Mouse (Mus musculus): ENCODE measurements around the gene U2af1. TPM values are rescaled to one million over a fixed set of nuclear protein-coding genes. Genes with fewer than 3 reads are reported as not detected.
"Not testable (repeated sequence)": the region's sequence is repeated elsewhere in the genome, so short reads cannot be mapped to it uniquely, and the experiment has no call there.

The U2af1 gene
- polyA plus RNA-seq, 1 experiment from 2014 or later, result 473 TPM

DNA sequence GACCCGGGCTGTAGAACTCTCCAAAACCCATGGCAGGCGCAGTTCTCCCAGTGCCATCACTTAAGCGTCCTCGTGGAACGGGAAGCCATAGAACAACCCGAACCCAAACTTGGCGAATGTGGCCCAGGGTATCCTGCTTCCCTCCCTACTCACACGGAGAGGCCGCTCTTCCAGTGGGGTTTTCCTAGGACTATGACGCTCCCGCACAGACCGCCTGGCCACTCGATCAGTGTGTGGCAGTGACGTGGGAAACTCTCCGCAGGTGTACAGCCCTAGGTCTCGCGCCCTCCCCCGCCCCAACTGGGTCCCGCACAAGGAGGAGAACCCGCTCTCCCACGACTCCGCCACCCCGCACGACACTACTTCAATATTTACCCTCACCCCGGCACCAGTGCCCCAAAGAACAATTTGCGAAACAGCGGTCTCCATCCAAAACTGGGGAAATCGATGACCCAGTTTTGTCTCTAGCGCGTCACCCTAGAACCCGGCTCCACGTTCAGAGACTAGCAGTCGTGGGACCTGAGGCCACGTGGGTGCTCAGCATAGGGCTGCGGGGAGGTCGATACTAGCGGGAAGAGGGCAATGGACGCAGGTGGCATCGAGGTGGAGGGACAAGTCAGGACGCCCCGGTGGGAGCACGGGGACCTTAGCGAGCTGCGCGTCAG lies 22.3 kb downstream of the U2af1 start:
- peak overlapping the region; percentile 47 for H3K27ac ChIP-seq
- peak; percentile 44 for DNase-seq (ENCODE audit: low spot score)
- H3K4me1 ChIP-seq, result peaks cover 26% of the 10 kb centered on the region
- H3K36me3 ChIP-seq, result no peaks in the 10 kb centered on the region
- H3K9me3 ChIP-seq (replicated peaks), result no peaks in the 10 kb centered on the region
- 6% methylated on average over 45 of the region's 45 CpGs for WGBS
- H3K4me3 ChIP-seq, result peak overlapping the region; percentile 60
- H3K27me3 ChIP-seq (ENCODE audit: low read depth, poor library complexity, severe bottlenecking), result peaks cover 45% of the 10 kb centered on the region

DNA sequence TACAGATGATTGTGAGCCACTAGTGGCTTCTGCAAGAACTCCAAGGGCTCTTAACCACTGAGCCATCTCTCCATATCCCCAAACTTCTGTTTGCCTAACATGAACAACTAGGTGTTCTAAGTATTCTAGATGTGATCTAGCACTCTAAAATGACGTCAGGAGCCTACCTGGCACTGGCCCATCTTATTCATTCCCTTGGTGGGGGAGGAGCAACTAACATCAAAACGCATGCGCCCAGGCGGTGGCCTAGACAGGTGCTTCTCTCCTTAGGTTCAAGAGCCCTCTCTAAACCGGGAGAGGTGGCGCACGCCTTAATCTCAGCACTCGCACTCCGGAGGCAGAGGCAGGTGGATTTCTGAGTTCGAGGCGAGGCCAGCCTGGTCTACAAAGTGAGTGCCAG lies 22.9 kb downstream of the U2af1 start:
- Histone ChIP-seq H3K27ac (no peak overlapping the region), H3K4me3 (peak overlapping the region; percentile 60; the same call in 1 of the 2 replicates), H3K36me3 (no peaks in the 10 kb centered on the region), H3K27me3 (ENCODE audit: low read depth, poor library complexity, severe bottlenecking) (peaks cover 45% of the 10 kb centered on the region), H3K9me3 (replicated peaks) (no peaks in the 10 kb centered on the region), H3K4me1 (peaks cover 30% of the 10 kb centered on the region)
- WGBS, result 52% methylated on average over 11 of the region's 11 CpGs
- no peak for DNase-seq (ENCODE audit: low spot score)

GRCm38 (mm10) chr17:31634896-31635295 lies 23.8 kb downstream of the U2af1 start:
- no peak for DNase-seq (ENCODE audit: low spot score)
- H3K9me3 ChIP-seq (replicated peaks), result no peaks in the 10 kb centered on the region
- H3K4me1 ChIP-seq, result peaks cover 30% of the 10 kb centered on the region
- no peak overlapping the region for H3K4me3 ChIP-seq
- H3K27ac ChIP-seq, result no peak overlapping the region
- H3K27me3 ChIP-seq (ENCODE audit: low read depth, poor library complexity, severe bottlenecking), result peaks cover 45% of the 10 kb centered on the region
- WGBS, result 81% methylated on average over 5 of the region's 5 CpGs
- H3K36me3 ChIP-seq, result no peaks in the 10 kb centered on the region

DNA sequence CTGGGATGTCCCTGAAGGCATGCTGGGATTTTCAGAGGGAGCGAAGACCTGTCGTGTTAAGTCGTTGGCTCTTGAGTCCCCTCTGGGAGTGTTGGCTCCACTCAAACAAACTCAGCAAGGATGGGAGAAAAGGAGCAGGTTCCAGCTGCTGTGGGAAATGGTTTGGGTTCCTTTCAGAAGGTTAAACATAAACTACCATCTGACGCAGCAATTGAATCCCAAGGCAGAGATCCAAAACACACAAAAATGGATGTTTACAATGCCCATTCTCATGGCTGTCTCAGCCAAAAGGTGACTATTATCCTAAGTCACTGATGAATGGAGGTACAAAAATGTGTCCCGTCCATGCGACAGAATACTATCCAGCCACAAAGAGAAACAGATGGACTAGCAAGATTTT lies 25.7 kb downstream of the U2af1 start:
- no peak for DNase-seq (ENCODE audit: low spot score)
- Histone ChIP-seq H3K27ac (no peak overlapping the region), H3K4me3 (no peak overlapping the region), H3K36me3 (no peaks in the 10 kb centered on the region), H3K4me1 (peaks cover 30% of the 10 kb centered on the region), H3K9me3 (replicated peaks) (no peaks in the 10 kb centered on the region), H3K27me3 (ENCODE audit: low read depth, poor library complexity, severe bottlenecking) (peaks cover 38% of the 10 kb centered on the region)
- 86% methylated on average over 6 of the region's 6 CpGs for WGBS

DNA sequence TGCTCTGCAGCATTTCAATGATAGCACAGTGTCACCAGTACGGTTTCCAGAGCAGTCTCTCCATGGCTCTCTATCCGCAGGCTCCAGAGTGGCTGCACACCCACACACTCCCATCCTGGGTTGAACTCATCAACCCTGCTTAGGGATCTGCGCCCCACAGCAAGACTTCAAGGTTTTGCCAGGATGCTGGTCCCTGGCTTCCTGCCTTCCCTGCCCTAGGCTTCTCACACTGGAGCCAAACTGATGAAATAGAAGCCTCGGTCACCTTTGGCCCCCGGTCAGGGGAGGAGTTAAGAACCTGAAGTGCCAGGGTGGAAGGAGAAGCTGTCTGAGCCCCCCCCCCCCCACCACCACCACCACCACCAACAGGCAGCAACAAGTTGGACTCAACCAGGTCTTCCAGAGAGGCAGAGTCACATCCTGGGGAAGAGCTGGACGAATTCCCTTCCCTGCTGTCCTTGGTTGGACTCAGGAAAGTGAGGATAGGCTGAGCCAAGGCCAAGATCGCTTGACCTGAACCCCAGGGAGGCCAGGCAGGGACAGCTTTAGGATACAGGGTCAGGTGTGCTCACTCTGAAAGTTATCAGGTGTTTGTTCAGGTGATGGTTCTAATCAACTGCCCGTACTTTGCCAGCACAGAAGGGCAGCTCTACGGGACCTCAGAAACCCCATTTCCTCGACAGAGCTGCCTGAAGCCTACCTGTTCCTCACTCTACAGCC lies 27.5 kb downstream of the U2af1 start:
- DNase-seq (ENCODE audit: low spot score), result no peak
- Histone ChIP-seq H3K27ac (no peak overlapping the region), H3K27me3 (ENCODE audit: low read depth, poor library complexity, severe bottlenecking) (peaks cover 21% of the 10 kb centered on the region), H3K4me3 (no peak overlapping the region), H3K36me3 (no peaks in the 10 kb centered on the region), H3K9me3 (replicated peaks) (no peaks in the 10 kb centered on the region), H3K4me1 (peaks cover 14% of the 10 kb centered on the region)
- WGBS, result 86% methylated on average over 10 of the region's 10 CpGs

DNA sequence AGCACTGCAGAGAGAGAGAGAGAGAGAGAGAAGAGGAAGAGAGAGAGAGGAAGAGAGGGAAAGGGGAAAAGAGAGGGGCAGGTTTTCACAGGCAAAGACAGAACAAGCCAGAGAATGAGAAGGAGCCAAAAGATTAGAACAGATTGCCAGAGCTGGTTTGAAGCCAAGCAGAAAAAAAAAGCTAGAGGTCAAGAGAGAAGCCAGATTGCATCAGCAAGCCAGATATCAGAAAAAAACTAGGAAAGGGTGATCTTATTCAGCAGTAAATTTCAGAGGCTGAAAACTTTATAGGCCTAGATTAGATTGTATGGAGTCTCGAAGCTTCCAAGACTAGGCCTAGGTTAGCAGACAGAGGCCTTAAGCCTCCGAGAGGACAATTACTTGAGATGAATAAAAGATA lies 30.7 kb downstream of the U2af1 start:
- H3K27me3 ChIP-seq (ENCODE audit: low read depth, poor library complexity, severe bottlenecking), result no peaks in the 10 kb centered on the region
- H3K36me3 ChIP-seq, result no peaks in the 10 kb centered on the region
- peaks cover 9% of the 10 kb centered on the region; the same call in 1 of the 2 replicates for H3K4me1 ChIP-seq
- H3K27ac ChIP-seq, result no peak overlapping the region
- no peak overlapping the region for H3K4me3 ChIP-seq
- no peak for DNase-seq (ENCODE audit: low spot score)
- H3K9me3 ChIP-seq (replicated peaks), result no peaks in the 10 kb centered on the region
- WGBS, result 88% methylated on average over 2 of the region's 2 CpGs

- Histone ChIP-seq H3K9me3 (replicated peaks) (no peaks in the 10 kb centered on the region), H3K27ac (no peak overlapping the region), H3K27me3 (ENCODE audit: low read depth, poor library complexity, severe bottlenecking) (no peaks in the 10 kb centered on the region), H3K4me1 (0 out of 2 replicates have a peak, but pooled peaks cover 2% of the 10 kb centered on the region), H3K36me3 (no peaks in the 10 kb centered on the region), H3K4me3 (no peak overlapping the region)
- no peak for DNase-seq (ENCODE audit: low spot score)
- WGBS, result 91% methylated on average over 4 of the region's 4 CpGs
Measured at GRCm38 (mm10) chr17:31623101-31623500, 35.6 kb downstream of the U2af1 start.

DNA sequence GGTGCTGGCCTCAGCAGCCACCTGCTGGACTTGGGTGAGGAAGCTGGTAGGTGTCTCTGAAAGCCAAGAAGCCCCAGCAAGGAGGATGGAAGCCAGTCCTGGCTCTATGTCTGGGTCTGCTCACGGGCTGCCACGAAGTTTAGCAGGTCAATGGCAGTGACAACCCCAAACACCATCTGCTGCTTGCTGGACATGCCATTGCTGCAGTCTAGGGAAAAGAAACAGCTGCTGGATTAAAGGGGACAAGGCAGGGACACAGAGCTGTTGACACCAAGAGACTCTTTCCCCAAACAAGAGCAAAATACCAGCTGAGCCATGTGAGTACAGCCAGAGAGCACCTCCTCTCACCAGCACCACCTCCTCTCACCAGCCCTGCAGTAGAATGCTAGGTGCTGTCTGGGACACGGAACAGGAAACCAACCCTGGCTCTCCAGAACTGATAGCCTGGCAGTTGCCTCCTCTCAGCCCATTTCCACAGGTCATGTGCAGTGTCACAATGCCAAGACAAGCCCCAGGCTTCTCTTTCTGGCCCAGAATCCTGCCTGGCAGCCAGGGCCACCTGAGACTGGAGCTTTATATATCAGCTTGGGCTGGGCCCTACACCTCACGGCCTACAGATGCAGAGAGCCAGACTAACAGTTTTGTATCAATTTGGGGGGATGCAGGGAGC lies 45.5 kb downstream of the U2af1 start:
- Histone ChIP-seq H3K27me3 (ENCODE audit: low read depth, poor library complexity, severe bottlenecking) (no peaks in the 10 kb centered on the region), H3K4me3 (no peak overlapping the region), H3K4me1 (no peaks in the 10 kb centered on the region), H3K9me3 (replicated peaks) (no peaks in the 10 kb centered on the region), H3K36me3 (peaks cover 5% of the 10 kb centered on the region; the same call in 1 of the 2 replicates), H3K27ac (0 out of 2 replicates have a peak overlapping the region, but pooled peaks have one; percentile 12)
- no peak for DNase-seq (ENCODE audit: low spot score)
- 82% methylated on average over 4 of the region's 4 CpGs for WGBS

GRCm38 (mm10) chr17:31609895-31610294 lies 48.8 kb downstream of the U2af1 start:
- no peak for DNase-seq (ENCODE audit: low spot score)
- Histone ChIP-seq H3K36me3 (peaks cover 31% of the 10 kb centered on the region), H3K9me3 (replicated peaks) (no peaks in the 10 kb centered on the region), H3K27ac (no peak overlapping the region), H3K4me3 (no peak overlapping the region), H3K4me1 (no peaks in the 10 kb centered on the region), H3K27me3 (ENCODE audit: low read depth, poor library complexity, severe bottlenecking) (no peaks in the 10 kb centered on the region)
- WGBS, result 93% methylated on average over 3 of the region's 3 CpGs

DNA sequence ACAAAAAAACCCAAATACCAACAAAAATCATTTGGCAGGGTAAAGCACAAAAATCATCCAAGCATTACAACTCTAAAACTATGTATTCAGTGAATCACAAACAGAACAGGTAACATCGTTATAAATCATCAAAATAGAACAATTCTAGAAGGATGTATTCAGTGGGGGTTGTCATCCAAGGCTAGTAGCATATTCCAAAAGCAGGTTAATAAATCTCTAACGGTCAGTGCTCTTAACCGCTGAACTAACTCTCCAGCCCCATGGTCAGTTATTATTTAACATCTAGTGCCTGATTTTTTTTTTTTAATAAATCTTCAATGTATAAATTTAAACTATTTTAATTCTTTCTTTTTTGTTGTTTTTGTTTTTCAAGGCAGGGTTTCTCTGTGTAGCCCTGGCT lies 49.5 kb downstream of the U2af1 start:
- not testable (repeated sequence) for H3K4me1 ChIP-seq; H3K4me3 ChIP-seq; H3K27ac ChIP-seq; H3K9me3 ChIP-seq (replicated peaks); DNase-seq (ENCODE audit: low spot score); H3K27me3 ChIP-seq (ENCODE audit: low read depth, poor library complexity, severe bottlenecking)
- H3K36me3 ChIP-seq, result peaks cover 38% of the 10 kb centered on the region
- WGBS, result 94% methylated on average over 3 of the region's 3 CpGs

- WGBS, result 87% methylated on average over 8 of the region's 8 CpGs
- Histone ChIP-seq H3K36me3 (peaks cover 56% of the 10 kb centered on the region), H3K4me3 (no peak overlapping the region), H3K27me3 (ENCODE audit: low read depth, poor library complexity, severe bottlenecking) (no peaks in the 10 kb centered on the region), H3K4me1 (no peaks in the 10 kb centered on the region), H3K27ac (no peak overlapping the region), H3K9me3 (replicated peaks) (no peaks in the 10 kb centered on the region)
- no peak for DNase-seq (ENCODE audit: low spot score)
Measured at GRCm38 (mm10) chr17:31607256-31607951, 51.3 kb downstream of the U2af1 start.

DNA sequence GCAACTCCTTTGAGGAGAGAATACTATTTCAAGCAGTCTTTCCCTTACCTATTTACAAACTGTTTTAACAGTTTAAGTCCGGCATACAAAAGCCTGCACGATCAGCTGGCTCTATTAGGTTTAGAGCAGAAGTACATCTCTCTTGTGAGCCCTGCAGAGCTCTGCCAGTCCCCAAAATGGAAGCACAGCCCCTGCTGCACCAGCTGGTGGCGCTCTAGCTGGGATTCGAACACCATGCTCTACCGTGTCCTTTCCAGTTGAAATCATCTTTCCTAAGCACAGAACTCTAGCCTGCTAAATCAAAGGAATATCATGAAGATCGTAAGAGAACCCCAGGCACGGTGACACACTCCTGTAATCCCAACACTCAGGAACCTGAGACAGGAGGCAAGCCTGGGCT lies 52.3 kb downstream of the U2af1 start:
- no peaks in the 10 kb centered on the region for H3K27me3 ChIP-seq (ENCODE audit: low read depth, poor library complexity, severe bottlenecking)
- 88% methylated on average over 7 of the region's 7 CpGs for WGBS
- no peaks in the 10 kb centered on the region for H3K4me1 ChIP-seq
- no peak overlapping the region for H3K4me3 ChIP-seq
- peaks cover 64% of the 10 kb centered on the region for H3K36me3 ChIP-seq
- H3K9me3 ChIP-seq (replicated peaks), result no peaks in the 10 kb centered on the region
- H3K27ac ChIP-seq, result no peak overlapping the region
- no peak for DNase-seq (ENCODE audit: low spot score)

Data from limb, embryonic 10.5 days (tissue).